Mouse (Mus musculus) erythroblast, embryonic 14.5 days (primary cell): ENCODE data around the gene Atg9b.

ENCODE experiments used
- GATA1 ChIP-seq: IDR thresholded peaks from 2 replicates; pipeline ENCODE4 v1.6.1; 2012; ENCODE audit warnings: low read length, inconsistent platforms, mixed read lengths
- TAL1 ChIP-seq: IDR thresholded peaks from 3 replicates; pipeline ENCODE4 v1.6.1; 2012; ENCODE audit warnings: low read length, inconsistent platforms, mixed read lengths

DNA sequence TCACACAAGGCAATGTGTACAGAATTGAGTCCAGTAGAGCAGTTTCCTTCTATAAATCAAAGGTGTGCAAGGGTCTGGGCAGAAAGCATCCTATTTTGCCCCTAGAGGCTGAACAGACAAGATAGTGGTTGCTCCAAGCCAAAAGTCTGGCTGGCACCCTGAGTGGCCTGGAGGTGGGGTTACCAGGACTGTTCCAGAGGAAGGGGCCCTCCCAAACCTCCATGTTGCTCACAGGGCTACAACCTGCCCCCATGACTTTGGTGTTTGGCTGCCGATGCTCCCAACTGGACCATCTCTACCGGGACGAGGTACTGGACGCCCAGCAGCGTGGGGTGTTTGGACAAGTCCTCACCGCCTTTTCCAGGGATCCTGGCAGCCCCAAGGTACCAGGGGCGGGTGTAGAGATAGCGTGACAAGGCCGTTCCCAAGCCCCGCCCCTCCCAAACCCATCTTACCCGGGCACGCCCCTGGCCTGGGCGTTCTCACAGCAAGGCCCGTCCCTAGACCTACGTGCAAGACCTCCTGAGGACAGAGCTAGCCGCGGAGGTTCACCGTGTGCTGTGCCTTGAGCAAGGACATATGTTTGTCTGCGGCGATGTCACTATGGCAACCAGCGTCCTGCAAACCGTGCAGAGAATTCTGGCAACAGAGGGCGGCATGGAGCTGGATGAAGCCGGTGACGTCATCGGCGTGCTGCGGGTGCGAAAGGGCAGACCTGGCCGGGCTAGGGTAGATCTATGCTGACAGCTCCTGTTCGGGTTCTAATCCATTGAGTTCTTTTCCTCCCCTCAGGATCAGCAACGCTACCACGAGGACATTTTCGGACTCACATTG is 8.7 kb downstream of the Atg9b start:
- TF ChIP-seq GATA1 (no peak), TAL1 (no peak)
